7 mouse cellular contexts compared by ENCODE assay signal in the genomic region with DNA sequence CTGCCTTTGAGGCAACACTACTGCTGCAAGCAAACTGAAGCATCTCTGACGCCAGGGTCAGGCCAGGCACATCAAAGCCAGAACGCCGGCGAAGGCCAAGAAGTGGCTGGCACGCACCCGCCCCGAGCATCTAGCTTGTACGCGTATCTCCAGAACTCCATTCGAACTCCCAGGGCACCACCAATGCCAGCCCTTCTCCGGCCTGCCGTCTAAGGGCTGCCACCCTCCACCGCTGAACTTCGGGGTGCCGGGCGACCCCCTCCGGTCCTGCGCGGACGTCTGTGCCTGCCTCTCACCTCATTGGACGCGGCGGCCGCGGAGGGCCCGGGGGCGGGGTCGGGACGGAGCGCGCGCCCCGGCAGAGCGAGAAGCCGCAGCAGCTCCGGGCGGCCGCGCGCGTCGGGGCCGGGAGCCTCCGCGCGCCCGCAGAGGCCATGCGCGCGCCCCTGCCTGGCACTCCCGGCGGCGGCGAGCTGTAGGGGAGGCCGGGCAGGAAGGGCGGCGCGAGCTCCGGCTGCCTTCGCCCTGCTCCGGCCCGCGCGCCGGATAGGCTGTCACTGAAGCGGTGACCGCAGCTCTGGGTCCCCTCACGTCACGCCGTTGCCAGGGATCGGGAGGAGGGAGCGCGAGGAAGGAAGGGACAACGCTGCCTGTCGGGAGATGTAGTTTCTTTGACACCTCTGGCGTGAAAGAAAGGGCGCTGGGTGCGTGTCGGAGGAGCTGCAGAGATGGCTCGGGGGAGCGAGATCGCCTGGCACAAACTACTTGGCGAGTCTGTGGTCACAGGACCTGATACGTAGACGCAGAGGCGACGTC. TPM values are rescaled to one million over a fixed set of nuclear protein-coding genes. Genes with fewer than 3 reads are reported as not detected.
DNase-seq lines count a peak whose midpoint lies in the region; ATAC-seq lines count a peak whose summit lies in the region.

A gene (minus strand): TSS at position 596 of the 816 bp plus-strand sequence.

- DNase-seq in adrenal gland, postnatal 14 days: peak; percentile 95
- DNase-seq in embryonic facial prominence, embryonic 11.5 days (ENCODE audit: low spot score): peak; percentile 90
- DNase-seq in kidney, adult 11 months: peak; percentile 95
- peak; percentile 90 for DNase-seq in limb, embryonic 10.5 days (ENCODE audit: low spot score)
- DNase-seq in spleen, adult 12 weeks (ENCODE audit: low spot score): peak; percentile 78

- H3K9me3 ChIP-seq in embryonic facial prominence, embryonic 11.5 days (replicated peaks; ENCODE audit: control insufficient read depth, low read length): no peaks in the 10 kb centered on the region
- no peaks in the 10 kb centered on the region for H3K9me3 ChIP-seq in limb, embryonic 10.5 days (replicated peaks)
- H3K9me3 ChIP-seq in midbrain, embryonic 13.5 days: no peaks in the 10 kb centered on the region

- ATAC-seq in embryonic facial prominence, embryonic 11.5 days (replicated peaks; ENCODE audit: insufficient number of reproducible peaks, low FRiP score, low TSS enrichment, low read depth): peak; percentile 98
- ATAC-seq in granulocyte monocyte progenitor cell, adult 5-6 weeks (replicated peaks; ENCODE audit: poor library complexity, severe bottlenecking): peak; percentile 70
- peak; percentile 96 for ATAC-seq in midbrain, embryonic 13.5 days

- under 1% methylated on average over 66 of the region's 87 CpGs for WGBS in embryonic facial prominence, embryonic 11.5 days
- WGBS in limb, embryonic 10.5 days: under 1% methylated on average over 87 of the region's 87 CpGs
- WGBS in midbrain, embryonic 13.5 days: under 1% methylated on average over 81 of the region's 87 CpGs

- peak within 1 kb of the TSS; percentile 72 for H3K4me3 ChIP-seq in embryonic facial prominence, embryonic 11.5 days (ENCODE audit: low read depth, low read length)
- H3K4me3 ChIP-seq in limb, embryonic 10.5 days: peak within 1 kb of the TSS; percentile 82
- peak within 1 kb of the TSS; percentile 60 for H3K4me3 ChIP-seq in midbrain, embryonic 13.5 days (replicated peaks)

- H3K4me2 ChIP-seq in embryonic facial prominence, embryonic 11.5 days (ENCODE audit: low read depth, low read length): peak within 1 kb of the TSS; percentile 80
- H3K4me2 ChIP-seq in midbrain, embryonic 13.5 days (replicated peaks): peak within 1 kb of the TSS; percentile 90

- no peaks in the 10 kb centered on the region for H3K27me3 ChIP-seq in embryonic facial prominence, embryonic 11.5 days (ENCODE audit: control insufficient read depth, insufficient read depth, low read length)
- no peaks in the 10 kb centered on the region for H3K27me3 ChIP-seq in limb, embryonic 10.5 days (ENCODE audit: low read depth, poor library complexity, severe bottlenecking)
- H3K27me3 ChIP-seq in midbrain, embryonic 13.5 days: no peaks in the 10 kb centered on the region

- H3K9ac ChIP-seq in embryonic facial prominence, embryonic 11.5 days (replicated peaks; ENCODE audit: low read length): peak within 1 kb of the TSS; percentile 68
- peak within 1 kb of the TSS; percentile 72 for H3K9ac ChIP-seq in midbrain, embryonic 13.5 days (replicated peaks)

- H3K4me1 ChIP-seq in embryonic facial prominence, embryonic 11.5 days (ENCODE audit: control insufficient read depth, insufficient read depth, low read length): no peaks in the 10 kb centered on the region
- peaks cover 33% of the 10 kb centered on the region for H3K4me1 ChIP-seq in limb, embryonic 10.5 days
- H3K4me1 ChIP-seq in midbrain, embryonic 13.5 days (replicated peaks): peaks cover 18% of the 10 kb centered on the region

- peak within 1 kb of the TSS; percentile 91 for H3K27ac ChIP-seq in embryonic facial prominence, embryonic 11.5 days (replicated peaks; ENCODE audit: low read depth, low read length)
- H3K27ac ChIP-seq in limb, embryonic 10.5 days: peak within 1 kb of the TSS; percentile 88
- peak within 1 kb of the TSS; percentile 97 for H3K27ac ChIP-seq in midbrain, embryonic 13.5 days

- peaks cover 3% of the 10 kb centered on the region; the same call in 1 of the 2 replicates for H3K36me3 ChIP-seq in embryonic facial prominence, embryonic 11.5 days (replicated peaks; ENCODE audit: control insufficient read depth, insufficient read depth, low read depth, low read length)
- H3K36me3 ChIP-seq in limb, embryonic 10.5 days: peaks cover 20% of the 10 kb centered on the region
- H3K36me3 ChIP-seq in midbrain, embryonic 13.5 days: peaks cover 16% of the 10 kb centered on the region

RNA-seq across cellular contexts. Expression of the gene that starts here (rescaled TPM):
- total RNA-seq in adrenal gland, postnatal 14 days (2021): 103 and 111 TPM in 2 replicates
- polyA plus RNA-seq in embryonic facial prominence, embryonic 11.5 days (2014; fragmentation: Nextera tagmentation; extraction: Ambion mirVana): 13.2 and 13.5 TPM in 2 replicates
- total RNA-seq in granulocyte monocyte progenitor cell, adult 5-6 weeks (2014; fragmentation: Nextera tagmentation): 20.8 and 28.4 TPM in 2 replicates
- total RNA-seq in granulocyte monocyte progenitor cell, adult 5-6 weeks (2017): 6.8 and 7.9 TPM in 2 replicates
- polyA plus RNA-seq in limb, embryonic 10.5 days (2016; fragmentation: Nextera tagmentation; extraction: Ambion mirVana): 5.6 and 9.1 TPM in 2 replicates
- polyA plus RNA-seq in midbrain, embryonic 13.5 days (2015; fragmentation: Nextera tagmentation; extraction: Ambion mirVana): 28.2 and 34.3 TPM in 2 replicates

Comparison
In these comparisons a context has a peak if more than half of its experiments do, and no peak if none do; other contexts are left out.
1. Peak in every context shown above with its lines: DNase-seq, ATAC-seq, H3K4me3 ChIP-seq and H3K27ac ChIP-seq.